Mouse (Mus musculus): ENCODE data around the gene Ms4a15.
A peak's percentile ranks its signal among the peaks of the same experiment; 100 is the strongest.

The Ms4a15 gene

GRCm38 (mm10) chr19:10959085-10959977, 33.7 kb downstream of the Ms4a15 start:
- DNase-seq = no peak

- peak; percentile 96 for DNase-seq
Observed at GRCm38 (mm10) chr19:10952021-10952939, 40.8 kb downstream of the Ms4a15 start.

GRCm38 (mm10) chr19:10949558-10949957, 43.5 kb downstream of the Ms4a15 start:
- DNase-seq = no peak

- peak; percentile 100 for DNase-seq
Observed at GRCm38 (mm10) chr19:10949112-10949511, 43.9 kb downstream of the Ms4a15 start, which contains the start of gene Ccdc86. Gene Ccdc86, minus strand, starts transcription at chr19:10949266.

GRCm38 (mm10) chr19:10948416-10948815, 44.6 kb downstream of the Ms4a15 start:
- DNase-seq = peak; percentile 92

- no peak for DNase-seq
Observed at GRCm38 (mm10) chr19:10947219-10947618, 45.8 kb downstream of the Ms4a15 start.

- DNase-seq = no peak
Observed at GRCm38 (mm10) chr19:10946506-10946905, 46.5 kb downstream of the Ms4a15 start.

- DNase-seq = no peak
Observed at GRCm38 (mm10) chr19:10943955-10944354, 49.1 kb downstream of the Ms4a15 start.

- no peak for DNase-seq
Observed at GRCm38 (mm10) chr19:10940801-10941457, 52.1 kb downstream of the Ms4a15 start.

- peak; percentile 92 for DNase-seq
Observed at GRCm38 (mm10) chr19:10940097-10940800, 52.8 kb downstream of the Ms4a15 start.

- no peak for DNase-seq
Observed at GRCm38 (mm10) chr19:10938771-10939170, 54.3 kb downstream of the Ms4a15 start.

GRCm38 (mm10) chr19:10937110-10937563, 55.9 kb downstream of the Ms4a15 start, which contains the start of gene Ptgdr2:
Gene Ptgdr2, plus strand, starts transcription at chr19:10937160.
- DNase-seq = no peak

- DNase-seq = no peak
Observed at GRCm38 (mm10) chr19:10936077-10936476, 57.0 kb downstream of the Ms4a15 start.

- DNase-seq = no peak
Observed at GRCm38 (mm10) chr19:10935029-10935428, 58.0 kb downstream of the Ms4a15 start.

- no peak for DNase-seq
Observed at GRCm38 (mm10) chr19:10930641-10931040, 62.4 kb downstream of the Ms4a15 start.
